Mouse (Mus musculus) liver, adult 2 months (tissue): ENCODE measurements around the gene Sh3kbp1.

ENCODE experiments used
- CTCF ChIP-seq: fragments of 200-500 bp; IDR thresholded peaks from 2 replicates; pipeline ENCODE4 v1.5.1; 2011; ENCODE audit warnings: low read depth, low read length, control low read depth
- POLR2A ChIP-seq: fragments of 200-500 bp; IDR thresholded peaks from 2 replicates; pipeline ENCODE4 v1.6.1; 2011; ENCODE audit warnings: low read length, control low read depth; ENCODE audit not compliant: insufficient read depth; ENCODE audit errors: extremely low read depth

- TF ChIP-seq CTCF (no peak), POLR2A (no peak)
Observed at GRCm38 (mm10) chrX:159969025-159969424, 342.0 kb downstream of the Sh3kbp1 start.
